Mouse (Mus musculus) kidney, adult 2 months (tissue): ENCODE data around the gene Prr3.

Source experiments
- CTCF ChIP-seq: fragments of 200-500 bp; conservative IDR thresholded peaks from 2 replicates; pipeline ENCODE4 v1.5.1; 2011; ENCODE audit warnings: low read depth, mild to moderate bottlenecking, control low read depth, low read length, moderate library complexity, mixed read lengths; ENCODE audit not compliant: insufficient read depth, insufficient read length
- POLR2A ChIP-seq: fragments of 200-500 bp; IDR thresholded peaks from one replicate; pipeline ENCODE4 v1.6.1; 2011; ENCODE audit warnings: low read depth, low read length, control low read depth

- TF ChIP-seq POLR2A, result no peak
- no peak for TF ChIP-seq CTCF
These were observed 7.9 kb downstream of the Prr3 start for GRCm38 (mm10) chr17:35972131-35972530.
